Mouse (Mus musculus): Measurements from ENCODE around the gene Abtb1.

Abtb1 gene

GRCm38 (mm10) chr6:88841781-88842689, at the start of gene Abtb1:
Gene Abtb1 (minus strand): TSS chr6:88841984.
- DNase-seq (ENCODE audit: low spot score in 2 of 2) = peak; percentile 98 to 99

- DNase-seq (ENCODE audit: low spot score in 2 of 2) = no peak
Measured at GRCm38 (mm10) chr6:88890832-88891231, 49.0 kb upstream of the Abtb1 start.

- no peak for DNase-seq (ENCODE audit: low spot score in 2 of 2)
Measured at GRCm38 (mm10) chr6:88889410-88890042, 47.7 kb upstream of the Abtb1 start.

GRCm38 (mm10) chr6:88886417-88886967, 44.7 kb upstream of the Abtb1 start:
- no peak for DNase-seq (ENCODE audit: low spot score in 2 of 2)

GRCm38 (mm10) chr6:88885644-88886416, 44.0 kb upstream of the Abtb1 start:
- no peak for DNase-seq (ENCODE audit: low spot score in 2 of 2)

- no peak for DNase-seq (ENCODE audit: low spot score in 2 of 2)
Measured at GRCm38 (mm10) chr6:88884690-88885089, 42.9 kb upstream of the Abtb1 start.

- no peak for DNase-seq (ENCODE audit: low spot score in 2 of 2)
Measured at GRCm38 (mm10) chr6:88884195-88884594, 42.4 kb upstream of the Abtb1 start.

- no peak for DNase-seq (ENCODE audit: low spot score in 2 of 2)
Measured at GRCm38 (mm10) chr6:88881334-88881733, 39.5 kb upstream of the Abtb1 start.

GRCm38 (mm10) chr6:88879471-88879870, 37.7 kb upstream of the Abtb1 start:
- DNase-seq (ENCODE audit: low spot score in 2 of 2) = no peak

GRCm38 (mm10) chr6:88874868-88875508, 33.2 kb upstream of the Abtb1 start, which contains the start of gene Podxl2:
Gene Podxl2 (minus strand): TSS chr6:88875044.
- peak in 1 of 2 experiments; percentile 34 for DNase-seq (ENCODE audit: low spot score in 2 of 2)

- no peak for DNase-seq (ENCODE audit: low spot score in 2 of 2)
Measured at GRCm38 (mm10) chr6:88873965-88874867, 32.4 kb upstream of the Abtb1 start.

GRCm38 (mm10) chr6:88872811-88873210, 31.0 kb upstream of the Abtb1 start:
- DNase-seq (ENCODE audit: low spot score in 2 of 2) = no peak

GRCm38 (mm10) chr6:88871546-88871945, 29.8 kb upstream of the Abtb1 start:
- no peak for DNase-seq (ENCODE audit: low spot score in 2 of 2)

GRCm38 (mm10) chr6:88870594-88870993, 28.8 kb upstream of the Abtb1 start:
- no peak for DNase-seq (ENCODE audit: low spot score in 2 of 2)

GRCm38 (mm10) chr6:88869459-88869858, 27.7 kb upstream of the Abtb1 start:
- no peak for DNase-seq (ENCODE audit: low spot score in 2 of 2)

GRCm38 (mm10) chr6:88865704-88866103, 23.9 kb upstream of the Abtb1 start:
- no peak for DNase-seq (ENCODE audit: low spot score in 2 of 2)

- no peak for DNase-seq (ENCODE audit: low spot score in 2 of 2)
Measured at GRCm38 (mm10) chr6:88860914-88861313, 19.1 kb upstream of the Abtb1 start.

- DNase-seq (ENCODE audit: low spot score in 2 of 2) = no peak
Measured at GRCm38 (mm10) chr6:88858341-88858740, 16.6 kb upstream of the Abtb1 start.

- no peak for DNase-seq (ENCODE audit: low spot score in 2 of 2)
Measured at GRCm38 (mm10) chr6:88857830-88858229, 16.0 kb upstream of the Abtb1 start.

GRCm38 (mm10) chr6:88857249-88857648, 15.5 kb upstream of the Abtb1 start:
- DNase-seq (ENCODE audit: low spot score in 2 of 2) = no peak
